Mouse (Mus musculus) natural killer cell, adult 2 months (primary cell): ENCODE data around the gene Zfp523.
A peak's percentile ranks its signal among the peaks of the same experiment; 100 is the strongest.

Experiments used
- DNase-seq, 2 experiments: peaks; one replicate each; pipeline ENCODE4 v3.0.0; 2022; ENCODE audit warnings: low spot score in 2 of 2

Zfp523 gene

GRCm38 (mm10) chr17:28160361-28160760 lies 16.6 kb upstream of the Zfp523 start:
- DNase-seq = no peak

- no peak for DNase-seq
These were observed 15.5 kb upstream of the Zfp523 start for GRCm38 (mm10) chr17:28161310-28161881.

GRCm38 (mm10) chr17:28163666-28164065 lies 13.3 kb upstream of the Zfp523 start:
- DNase-seq = peak; percentile 76 to 81

DNA sequence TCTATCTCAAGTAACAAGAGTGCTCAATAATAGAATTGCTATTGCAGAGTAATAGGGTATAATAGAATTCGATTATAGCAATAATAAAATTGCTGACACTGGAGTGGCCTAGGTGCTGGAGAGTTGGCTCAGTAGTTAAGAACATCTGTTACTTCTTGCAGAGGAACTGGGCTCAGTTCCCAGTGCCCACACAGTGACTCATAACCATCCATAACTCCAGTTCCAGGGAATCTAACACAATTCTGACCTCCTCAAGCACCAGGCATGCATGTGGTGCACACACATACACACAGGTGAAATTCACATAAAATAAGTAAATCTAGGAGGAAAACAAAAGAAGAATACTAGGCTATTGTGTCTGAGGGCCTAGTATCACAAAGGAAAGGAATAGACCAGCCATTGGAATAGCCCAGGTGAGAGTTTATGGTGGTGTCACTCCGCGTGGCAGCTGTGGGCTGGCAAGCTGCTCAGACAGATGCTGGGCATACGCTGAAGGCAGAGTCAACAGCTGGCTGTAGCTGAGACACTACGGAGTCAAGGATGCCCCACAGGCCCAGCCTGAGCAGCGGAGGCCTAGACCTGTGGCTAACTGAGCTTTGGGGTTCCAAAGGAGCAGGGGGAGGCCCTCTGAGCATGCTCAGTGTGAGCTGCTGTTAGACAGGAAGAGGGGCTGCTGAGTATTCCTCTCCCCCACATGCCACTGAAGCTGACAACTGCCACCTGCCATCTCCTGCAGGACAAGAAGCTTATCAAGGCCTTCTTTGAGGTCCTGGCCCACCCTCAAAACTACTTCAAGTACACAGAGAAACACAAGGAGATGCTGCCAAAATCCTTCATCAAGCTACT lies 6.2 kb upstream of the Zfp523 start:
- DNase-seq = no peak

GRCm38 (mm10) chr17:28172690-28173089 lies 4.2 kb upstream of the Zfp523 start:
- DNase-seq = no peak

- peak in 1 of 2 experiments; percentile 17 for DNase-seq
These were observed 664 bp downstream of the Zfp523 start for GRCm38 (mm10) chr17:28177540-28178046.

GRCm38 (mm10) chr17:28180331-28180730 lies 3.4 kb downstream of the Zfp523 start:
- DNase-seq = no peak

- DNase-seq = no peak
These were observed 4.0 kb downstream of the Zfp523 start for GRCm38 (mm10) chr17:28180783-28181544.

GRCm38 (mm10) chr17:28184971-28185638 lies 8.2 kb downstream of the Zfp523 start:
- no peak for DNase-seq

- no peak for DNase-seq
These were observed 11.4 kb downstream of the Zfp523 start for GRCm38 (mm10) chr17:28188313-28188712.

- DNase-seq = no peak
These were observed 15.8 kb downstream of the Zfp523 start for GRCm38 (mm10) chr17:28192754-28193153.

DNA sequence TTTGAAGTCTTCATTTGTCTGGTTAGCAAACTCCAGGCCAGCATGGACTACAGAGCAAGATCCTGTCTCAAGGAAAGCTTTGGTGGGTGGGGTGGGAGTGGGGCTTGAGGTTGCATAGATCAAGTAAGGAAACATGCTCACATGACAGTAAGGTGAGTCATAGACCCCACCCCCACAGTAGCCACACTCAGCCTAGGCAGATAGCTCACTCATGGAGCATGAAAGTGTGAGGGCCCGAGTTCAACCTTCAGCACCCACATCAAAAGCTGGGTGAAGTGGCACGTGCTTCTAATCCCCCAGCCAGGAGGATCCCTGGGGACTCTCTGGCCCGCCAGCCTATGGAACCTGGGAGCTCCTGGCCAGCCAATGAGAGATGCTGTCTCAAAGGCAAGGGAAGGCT lies 16.6 kb downstream of the Zfp523 start:
- no peak for DNase-seq

DNA sequence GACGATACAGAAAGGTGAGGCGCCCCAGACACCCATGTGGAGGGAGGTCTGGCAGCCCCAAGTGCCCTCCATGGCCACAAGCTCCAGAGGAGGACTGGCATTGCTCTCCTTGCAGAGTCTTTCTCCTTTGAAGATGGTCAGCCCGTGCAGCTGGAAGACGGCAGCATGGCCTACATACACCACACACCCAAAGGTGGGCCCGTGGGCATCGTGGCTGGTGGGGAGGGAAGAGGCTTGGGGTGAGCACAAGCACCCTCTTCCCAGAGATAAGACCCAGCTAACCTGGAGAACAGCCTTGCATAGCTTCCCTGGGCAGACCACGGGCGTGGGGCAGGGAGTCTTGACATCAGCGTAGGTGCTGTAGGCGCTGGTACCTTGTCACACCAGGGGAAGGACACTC lies 18.1 kb downstream of the Zfp523 start:
- no peak for DNase-seq

DNA sequence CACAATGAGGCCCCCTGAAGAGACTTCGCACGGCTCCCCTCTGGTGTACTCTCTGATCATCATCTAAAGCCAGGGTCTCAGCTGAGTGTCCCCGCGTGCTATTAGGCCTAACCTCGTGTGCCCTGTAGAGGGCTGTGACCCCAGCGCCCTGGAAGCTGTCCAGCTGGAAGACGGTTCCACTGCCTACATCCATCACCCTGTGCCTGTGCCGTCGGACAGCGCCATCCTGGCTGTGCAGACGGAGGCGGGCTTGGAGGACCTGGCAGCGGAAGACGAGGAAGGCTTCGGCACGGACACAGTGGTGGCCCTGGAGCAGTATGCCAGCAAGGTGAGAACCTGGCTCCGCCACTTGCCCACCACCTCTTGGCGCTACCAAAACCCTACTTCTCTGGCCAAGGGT lies 20.7 kb downstream of the Zfp523 start:
- DNase-seq = no peak

GRCm38 (mm10) chr17:28201982-28202381 lies 25.1 kb downstream of the Zfp523 start:
- no peak for DNase-seq

DNA sequence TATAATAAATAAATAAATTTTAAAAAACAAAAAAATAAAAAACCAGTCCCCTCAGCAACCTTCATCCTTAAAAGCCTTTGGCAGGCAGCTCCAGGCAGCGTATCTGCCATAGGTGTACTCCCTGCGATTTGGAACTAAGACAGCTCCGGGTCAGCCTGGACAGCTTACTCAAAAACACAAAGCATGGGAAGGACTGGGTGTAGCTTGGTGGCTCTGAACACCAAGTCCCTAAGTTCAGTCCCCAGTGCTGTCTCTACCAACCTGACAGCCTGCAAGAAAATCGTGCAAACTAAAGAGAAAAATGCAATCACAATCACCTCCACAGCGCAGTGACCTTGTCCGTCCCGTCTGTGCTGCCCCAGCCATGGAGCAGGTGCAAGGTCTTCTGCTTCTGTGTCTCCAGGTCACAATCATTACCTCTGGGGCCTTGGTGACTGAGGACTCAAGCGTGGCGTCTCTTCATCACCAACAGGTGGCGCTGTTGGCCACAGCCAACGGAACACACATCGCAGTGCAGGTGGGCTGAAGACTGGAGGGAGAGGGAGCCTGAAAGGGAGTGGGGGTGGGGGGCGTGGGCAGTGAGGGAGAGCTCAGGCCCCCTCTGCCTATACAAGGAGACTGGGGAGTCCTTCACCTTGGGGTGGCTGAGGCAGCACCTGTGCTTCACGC lies 27.3 kb downstream of the Zfp523 start:
- DNase-seq = peak; percentile 56 to 71

DNA sequence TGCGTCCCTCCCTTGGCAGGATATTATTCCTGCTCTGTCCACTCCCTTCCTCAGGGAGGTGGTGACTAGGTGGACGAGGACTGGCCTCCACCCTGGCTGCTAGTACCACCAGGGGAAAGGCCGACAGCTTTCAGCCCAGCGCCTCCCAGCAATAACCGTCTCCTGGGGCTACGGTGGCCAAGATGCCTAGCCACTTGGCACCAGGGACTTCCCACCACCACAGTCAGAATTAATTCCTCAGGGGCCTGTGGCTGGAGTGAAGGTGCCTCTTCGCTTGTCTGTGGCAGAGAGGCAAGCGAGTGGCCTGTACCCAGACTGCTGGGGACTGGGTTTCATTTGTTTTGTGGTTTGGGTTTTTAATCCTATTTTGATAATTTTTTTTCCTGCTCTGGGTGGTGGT lies 28.5 kb downstream of the Zfp523 start:
- DNase-seq = no peak

- no peak for DNase-seq
These were observed 30.2 kb downstream of the Zfp523 start for GRCm38 (mm10) chr17:28207092-28207491.

DNA sequence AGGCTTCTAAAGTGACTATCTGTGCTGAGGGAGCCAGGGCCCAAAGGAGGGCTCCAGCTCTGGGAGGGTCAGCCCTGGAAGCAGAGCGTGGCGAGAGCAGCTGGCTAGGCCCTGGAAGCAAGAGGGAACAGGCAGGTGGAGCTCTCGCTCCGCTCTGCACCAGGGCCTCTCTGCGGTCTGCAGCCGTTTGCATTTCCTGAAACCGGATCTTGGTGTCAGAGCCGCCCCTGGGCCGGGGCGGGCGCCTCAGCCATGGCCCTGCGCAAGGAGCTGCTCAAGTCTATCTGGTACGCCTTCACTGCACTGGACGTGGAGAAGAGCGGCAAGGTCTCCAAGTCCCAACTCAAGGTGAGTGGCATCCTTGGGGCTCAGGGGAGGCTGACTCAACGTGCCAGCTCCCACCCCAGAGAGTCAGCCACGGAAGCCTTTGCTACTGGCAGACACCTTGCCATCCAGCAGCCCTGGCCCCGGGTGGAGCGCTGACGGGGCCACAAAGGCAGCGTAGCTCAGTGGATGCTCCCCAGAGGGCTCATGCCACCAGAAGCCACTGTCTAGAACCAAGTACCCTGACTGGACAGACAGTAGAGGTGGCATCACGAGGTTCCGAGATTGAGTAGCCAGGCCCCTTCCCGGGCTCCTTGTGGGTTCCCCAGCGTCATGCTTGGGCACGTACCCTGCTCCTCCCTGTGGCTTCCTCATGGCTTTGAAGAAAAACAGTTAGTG lies 30.8 kb downstream of the Zfp523 start, which contains the start of gene Def6:
Gene Def6 (plus strand): TSS at position 188 of the 723 bp plus-strand sequence.
- DNase-seq = peak; percentile 80 to 82

- DNase-seq = no peak
These were observed 31.3 kb downstream of the Zfp523 start for GRCm38 (mm10) chr17:28208314-28208612.
